8 mouse cellular contexts compared by ENCODE assay signal in the genomic region with DNA sequence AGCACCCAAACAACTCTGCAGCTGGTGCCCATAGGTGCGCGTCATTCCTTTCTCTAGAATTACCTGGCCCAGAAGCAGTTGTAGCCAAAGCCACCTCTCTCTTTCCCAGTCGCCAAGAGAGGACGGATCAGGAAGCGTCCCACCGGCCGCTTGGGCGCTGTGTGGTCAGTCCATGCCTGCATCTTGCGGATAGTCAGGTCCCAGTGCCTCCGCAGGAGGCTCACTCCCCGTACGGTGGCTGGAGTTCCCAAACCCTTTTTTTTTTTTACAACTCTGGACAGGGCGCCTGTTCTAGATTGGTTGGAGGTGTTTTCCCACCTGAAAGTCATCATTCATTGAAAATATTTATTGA. TPM values are rescaled to one million over a fixed set of nuclear protein-coding genes. Genes with fewer than 3 reads are reported as not detected.
DNase-seq lines count a peak whose midpoint lies in the region; ATAC-seq and TF ChIP-seq lines count a peak whose summit lies in the region.

No protein-coding gene starts in this region.

- TF ChIP-seq POLR2A in small intestine, adult 2 months (IDR thresholded peaks at IDR 0.05; ENCODE audit: low read depth, low read length) = 0 out of 2 replicates have a peak, but pooled peaks have one; percentile 35

- H3K36me3 ChIP-seq in lung, postnatal 0 days (ENCODE audit: insufficient read depth, low read length) = no peaks in the 10 kb centered on the region
- H3K36me3 ChIP-seq in forebrain, embryonic 11.5 days (ENCODE audit: control insufficient read depth, insufficient read depth, low read length) = no peaks in the 10 kb centered on the region
- no peaks in the 10 kb centered on the region for H3K36me3 ChIP-seq in limb, embryonic 15.5 days
- H3K36me3 ChIP-seq in small intestine, adult 2 months (ENCODE audit: control insufficient read depth, insufficient read depth, low read length) = no peaks in the 10 kb centered on the region

- no peaks in the 10 kb centered on the region for H3K9me3 ChIP-seq in lung, postnatal 0 days (ENCODE audit: low read length)
- H3K9me3 ChIP-seq in forebrain, embryonic 11.5 days (ENCODE audit: control insufficient read depth, low read length) = peaks cover 2% of the 10 kb centered on the region; the same call in 1 of the 2 replicates
- H3K9me3 ChIP-seq in limb, embryonic 15.5 days = no peaks in the 10 kb centered on the region

- H3K4me3 ChIP-seq in lung, postnatal 0 days (ENCODE audit: low read depth, low read length) = peak overlapping the region; percentile 68
- H3K4me3 ChIP-seq in forebrain, embryonic 11.5 days (ENCODE audit: low read depth, low read length) = peak overlapping the region; percentile 63
- peak overlapping the region; percentile 71 for H3K4me3 ChIP-seq in limb, embryonic 15.5 days
- H3K4me3 ChIP-seq in small intestine, adult 2 months (ENCODE audit: low read depth, low read length) = peak overlapping the region; percentile 73

- DNase-seq in lung, postnatal 0 days (ENCODE audit: low spot score) = no peak
- no peak for DNase-seq in lung, postnatal 25 days (ENCODE audit: low spot score)
- DNase-seq in forebrain, embryonic 11.5 days (ENCODE audit: low spot score) = no peak
- no peak for DNase-seq in adrenal gland, postnatal 14 days
- no peak for DNase-seq in T-cell, adult 2 months (ENCODE audit: low spot score)

- H3K27me3 ChIP-seq in lung, postnatal 0 days (replicated peaks; ENCODE audit: insufficient read depth, low read length) = no peaks in the 10 kb centered on the region
- no peaks in the 10 kb centered on the region for H3K27me3 ChIP-seq in forebrain, embryonic 11.5 days (ENCODE audit: control insufficient read depth, insufficient read depth, low read length)
- no peaks in the 10 kb centered on the region for H3K27me3 ChIP-seq in limb, embryonic 15.5 days
- H3K27me3 ChIP-seq in small intestine, adult 2 months (ENCODE audit: control insufficient read depth, insufficient read depth, low read length) = no peaks in the 10 kb centered on the region

- WGBS in lung, postnatal 0 days = under 1% methylated on average over 13 of the region's 13 CpGs
- 0% methylated on average over 12 of the region's 13 CpGs for WGBS in forebrain, embryonic 11.5 days
- 2% methylated on average over 13 of the region's 13 CpGs for WGBS in limb, embryonic 15.5 days
- WGBS in small intestine, adult 2 months = 3% methylated on average over 13 of the region's 13 CpGs

- peak; percentile 40 for ATAC-seq in lung, postnatal 0 days
- peak; percentile 40; the same call in 1 of the 2 replicates for ATAC-seq in forebrain, embryonic 11.5 days (replicated peaks; ENCODE audit: low FRiP score)
- ATAC-seq in limb, embryonic 15.5 days (ENCODE audit: insufficient number of reproducible peaks, low FRiP score, low TSS enrichment, low read depth) = 0 out of 2 replicates have a peak, but pooled peaks have one; percentile 41
- no peak for ATAC-seq in CD4-positive, CD25-positive, alpha-beta regulatory T cell, adult 4 months

- peak overlapping the region; percentile 98 for H3K27ac ChIP-seq in lung, postnatal 0 days (ENCODE audit: low read length)
- peak overlapping the region; percentile 88; the same call in 1 of the 2 replicates for H3K27ac ChIP-seq in forebrain, embryonic 11.5 days (ENCODE audit: low read depth, low read length)
- peak overlapping the region; percentile 97 for H3K27ac ChIP-seq in limb, embryonic 15.5 days
- H3K27ac ChIP-seq in small intestine, adult 2 months (ENCODE audit: insufficient read depth, low read depth, low read length) = peak overlapping the region; percentile 99

- H3K9ac ChIP-seq in lung, postnatal 0 days (replicated peaks; ENCODE audit: low read depth) = peak overlapping the region; percentile 87
- peak overlapping the region; percentile 85 for H3K9ac ChIP-seq in forebrain, embryonic 11.5 days (ENCODE audit: low read length)
- peak overlapping the region; percentile 78 for H3K9ac ChIP-seq in limb, embryonic 15.5 days

- H3K4me1 ChIP-seq in lung, postnatal 0 days (ENCODE audit: insufficient read depth, low read depth, low read length) = peaks cover 7% of the 10 kb centered on the region; the same call in 1 of the 2 replicates
- peaks cover 6% of the 10 kb centered on the region for H3K4me1 ChIP-seq in forebrain, embryonic 11.5 days (replicated peaks; ENCODE audit: control insufficient read depth, insufficient read depth, low read length)
- peaks cover 23% of the 10 kb centered on the region for H3K4me1 ChIP-seq in limb, embryonic 15.5 days
- peaks cover 40% of the 10 kb centered on the region for H3K4me1 ChIP-seq in small intestine, adult 2 months (ENCODE audit: control insufficient read depth, insufficient read depth, insufficient read length, low read length)

- TF ChIP-seq CTCF in lung, postnatal 0 days (IDR thresholded peaks at IDR 0.05) = no peak
- no peak for TF ChIP-seq CTCF in small intestine, adult 2 months (IDR thresholded peaks at IDR 0.05; ENCODE audit: extremely low read depth, insufficient read length, insufficient replicate concordance, low read depth, low read length)

- TF ChIP-seq EP300 in lung, postnatal 0 days (IDR thresholded peaks at IDR 0.05) = no peak

- H3K4me2 ChIP-seq in lung, postnatal 0 days (replicated peaks; ENCODE audit: low read depth, low read length) = peak overlapping the region; percentile 87
- H3K4me2 ChIP-seq in forebrain, embryonic 11.5 days (ENCODE audit: low read depth, low read length, severe bottlenecking) = peak overlapping the region; percentile 97
- peak overlapping the region; percentile 85 for H3K4me2 ChIP-seq in limb, embryonic 15.5 days

RNA-seq across cellular contexts. Expression of a gene that starts 35.4 kb away (rescaled TPM):
- polyA plus RNA-seq in lung, postnatal 0 days (2015; fragmentation: Nextera tagmentation; extraction: Ambion mirVana) = 1,774 and 1,827 TPM in 2 replicates
- 3,157 and 3,206 TPM in 2 replicates for polyA plus RNA-seq in forebrain, embryonic 11.5 days (2014; fragmentation: Nextera tagmentation; extraction: Ambion mirVana)
- polyA plus RNA-seq in limb, embryonic 15.5 days (2015; fragmentation: Nextera tagmentation; extraction: Ambion mirVana) = 2,561 and 2,592 TPM in 2 replicates
- 156 and 262 TPM in 2 replicates for polyA plus RNA-seq in small intestine, adult 2 months (2012; rRNA removed)
- 803 and 817 TPM in 2 replicates for total RNA-seq in adrenal gland, postnatal 14 days (2021)
- 100 to 1,000 TPM; 579 to 648 TPM for polyA plus RNA-seq in CD4-positive, CD25-positive, alpha-beta regulatory T cell, adult 4 months (2017; shearing (Covaris generic))

RNA-seq across cellular contexts. Expression of a gene that starts 52.5 kb away (rescaled TPM):
- polyA plus RNA-seq in lung, postnatal 0 days (2015; fragmentation: Nextera tagmentation; extraction: Ambion mirVana) = 17.0 and 18.5 TPM in 2 replicates
- 21.6 and 22.8 TPM in 2 replicates for polyA plus RNA-seq in forebrain, embryonic 11.5 days (2014; fragmentation: Nextera tagmentation; extraction: Ambion mirVana)
- polyA plus RNA-seq in limb, embryonic 15.5 days (2015; fragmentation: Nextera tagmentation; extraction: Ambion mirVana) = 24.0 and 27.9 TPM in 2 replicates
- 5.5 and 10.7 TPM in 2 replicates for polyA plus RNA-seq in small intestine, adult 2 months (2012; rRNA removed)
- 41.8 and 43.0 TPM in 2 replicates for total RNA-seq in adrenal gland, postnatal 14 days (2021)
- polyA plus RNA-seq in CD4-positive, CD25-positive, alpha-beta regulatory T cell, adult 4 months (2017; shearing (Covaris generic)) = 10 to 100 TPM; 11.2 to 16.1 TPM
